Mouse (Mus musculus): ENCODE results near the gene Cenpl.
"Not testable (repeated sequence)": the region's sequence is repeated elsewhere in the genome, so short reads cannot be mapped to it uniquely, and the experiment has no call there.

Gene Cenpl

DNA sequence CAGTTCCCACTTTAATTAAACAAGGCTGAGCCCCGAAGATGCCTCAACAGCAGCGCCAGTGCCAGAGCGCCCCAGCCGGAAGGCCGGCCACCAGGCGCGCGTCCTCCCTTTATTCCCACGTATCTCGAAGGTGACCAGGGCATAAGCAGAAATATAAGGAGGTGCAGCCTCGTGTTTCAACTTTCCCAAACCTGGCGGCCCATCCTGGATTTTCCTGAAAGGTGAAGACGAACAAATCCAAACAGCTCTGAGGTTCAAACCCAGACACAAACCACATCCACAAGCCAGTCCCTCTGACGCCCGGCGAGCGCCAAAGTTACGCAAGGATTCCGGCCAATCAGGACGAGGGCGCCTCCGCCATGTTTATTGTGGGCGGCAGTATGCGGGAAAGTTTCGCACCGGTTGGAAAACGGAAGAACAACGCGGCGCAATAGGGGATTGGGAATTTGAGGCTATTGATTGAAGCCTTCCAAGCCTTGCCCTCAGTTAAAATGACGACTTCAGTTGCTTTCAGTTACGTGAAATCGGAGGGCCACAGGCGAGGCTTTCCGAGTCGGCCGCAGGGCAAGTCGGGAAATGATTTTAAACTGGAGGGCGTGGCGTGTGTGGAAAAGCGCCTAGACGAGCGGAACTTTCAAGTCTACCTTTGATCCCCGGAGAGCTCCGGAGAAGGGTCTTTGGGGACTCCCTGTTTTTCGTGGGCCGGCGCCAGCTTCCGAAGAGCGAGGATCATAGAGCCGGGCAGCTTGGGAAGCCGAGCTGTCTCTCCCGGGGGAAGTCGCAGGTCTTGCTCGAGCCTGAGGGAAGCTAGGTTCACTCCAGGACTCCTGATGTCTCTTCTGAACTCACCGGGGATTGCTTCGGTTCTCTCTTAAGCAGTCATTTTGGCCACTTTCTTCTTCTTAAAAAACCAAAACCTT lies at the start of gene Cenpl, which contains the start of gene Dars2:
Cenpl (plus strand) TSS at position 362 of the 920 bp plus-strand sequence.
Dars2 (minus strand) TSS at position 307 of the 920 bp plus-strand sequence.
- peak; percentile 97 for DNase-seq

- no peak for DNase-seq
Observed at GRCm38 (mm10) chr1:161025410-161026210, 44.9 kb upstream of the Cenpl start.

DNA sequence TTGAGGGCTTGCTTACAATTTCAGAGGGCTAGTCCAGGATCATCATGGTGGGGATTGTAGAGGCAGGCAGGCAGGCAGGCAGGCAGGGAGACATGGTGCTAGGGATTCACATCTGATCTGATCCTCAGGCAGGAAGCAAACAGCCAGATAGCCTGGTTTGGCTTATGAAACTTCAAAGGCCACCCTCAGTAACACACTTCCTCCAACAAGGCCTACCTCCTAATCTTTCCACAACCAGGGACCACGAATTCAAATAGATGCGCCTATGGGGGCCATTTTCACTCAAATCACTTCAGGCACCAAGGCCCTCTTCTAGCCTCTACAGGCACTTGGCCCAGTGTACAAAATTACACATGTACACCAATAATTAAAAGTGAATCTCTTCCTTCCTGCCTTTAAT lies 43.3 kb upstream of the Cenpl start:
- no peak for DNase-seq

GRCm38 (mm10) chr1:161028427-161028826 lies 42.1 kb upstream of the Cenpl start:
- not testable (repeated sequence) for DNase-seq

DNA sequence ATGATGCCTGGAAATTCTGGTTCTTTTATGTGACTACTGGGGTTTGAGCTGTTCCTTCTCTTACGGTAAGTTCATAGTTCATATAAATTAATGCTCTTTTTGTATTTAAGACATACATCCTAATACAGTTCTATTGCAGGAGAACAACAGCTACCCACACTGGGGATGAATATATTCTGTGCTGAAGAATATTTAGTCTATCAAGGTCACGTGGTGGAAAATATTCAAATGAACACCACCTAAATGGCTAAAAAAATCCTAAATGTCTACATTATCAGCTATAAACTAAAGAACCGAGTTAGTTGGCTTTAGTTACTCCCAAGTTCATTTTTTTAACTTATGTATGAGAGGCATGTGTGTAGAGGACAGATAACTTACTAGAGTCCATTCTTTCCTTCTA lies 40.5 kb upstream of the Cenpl start:
- no peak for DNase-seq

GRCm38 (mm10) chr1:161031881-161032280 lies 38.6 kb upstream of the Cenpl start:
- DNase-seq: no peak

- DNase-seq: no peak
Observed at GRCm38 (mm10) chr1:161032345-161032744, 38.2 kb upstream of the Cenpl start.

DNA sequence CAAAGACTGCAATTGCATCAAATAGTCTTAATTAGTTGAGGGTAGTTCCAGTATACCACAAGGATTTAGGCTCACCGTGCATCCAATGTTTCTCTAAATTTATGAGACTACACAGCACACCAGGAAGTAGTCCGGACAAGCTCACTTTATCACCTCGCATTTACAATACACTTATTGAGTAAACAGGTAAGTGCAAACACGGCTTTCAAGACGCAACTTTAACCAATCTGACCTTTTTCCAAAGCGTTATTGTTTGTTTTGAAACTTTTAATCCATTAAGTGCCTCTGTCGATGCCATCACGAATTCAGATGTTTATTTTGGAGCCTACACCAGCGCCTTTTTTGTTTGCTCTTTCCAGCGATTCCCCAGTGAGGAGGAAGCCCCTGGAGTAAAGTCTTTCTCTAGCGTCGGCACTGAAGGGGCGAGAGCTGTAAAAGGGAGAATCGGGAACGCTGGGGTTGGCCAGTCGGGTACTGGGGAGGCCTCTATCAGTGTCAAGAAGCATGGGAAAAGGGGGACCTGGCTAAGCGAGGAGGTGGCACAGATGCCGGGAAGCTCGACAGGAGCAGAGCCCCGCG lies 36.6 kb upstream of the Cenpl start:
- DNase-seq: no peak

DNA sequence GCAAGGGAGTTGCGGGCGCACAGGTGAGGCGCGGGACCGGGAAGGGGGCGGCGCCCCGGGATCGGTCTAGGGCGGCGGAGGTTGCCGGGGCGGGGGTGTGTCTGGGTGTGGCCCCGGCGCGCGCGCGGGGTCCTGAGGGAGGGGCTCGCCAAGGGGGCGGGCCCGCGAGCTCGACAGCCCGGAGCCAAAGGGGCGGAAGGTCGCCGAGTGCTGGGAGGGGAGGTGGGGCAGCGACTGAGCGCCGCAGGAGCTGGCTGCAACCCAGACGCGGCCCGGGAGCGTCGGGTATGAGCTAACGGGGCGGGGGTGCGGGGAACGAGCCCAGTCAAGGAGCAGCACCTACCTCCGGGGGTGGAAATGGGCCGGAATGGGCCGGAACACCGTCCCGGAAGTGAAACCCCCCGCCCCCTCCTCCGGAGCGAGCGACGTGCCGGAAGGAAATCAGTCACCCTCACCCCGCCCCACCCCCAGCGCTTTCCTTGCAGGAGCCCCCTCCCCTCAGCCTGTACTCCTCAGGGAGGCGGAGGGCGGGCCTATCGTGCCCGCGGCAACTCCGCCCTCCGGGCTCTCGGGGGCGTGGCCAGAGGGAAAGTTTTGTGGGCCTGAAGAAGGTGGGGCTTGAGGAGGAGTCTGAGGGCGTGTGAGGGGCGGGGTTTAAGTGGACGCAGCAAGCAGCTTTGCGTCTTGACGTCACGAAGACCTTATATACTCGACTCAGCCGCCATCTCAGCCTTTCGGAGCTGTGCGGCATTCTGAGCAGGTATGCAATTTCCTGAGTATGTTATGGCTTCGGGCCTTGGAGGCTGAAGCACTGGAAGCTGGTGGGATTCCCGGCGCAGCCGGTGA lies 35.9 kb upstream of the Cenpl start, which contains the start of gene Zbtb37:
Zbtb37 (minus strand) TSS at position 415 of the 846 bp plus-strand sequence.
- DNase-seq: peak; percentile 99

DNA sequence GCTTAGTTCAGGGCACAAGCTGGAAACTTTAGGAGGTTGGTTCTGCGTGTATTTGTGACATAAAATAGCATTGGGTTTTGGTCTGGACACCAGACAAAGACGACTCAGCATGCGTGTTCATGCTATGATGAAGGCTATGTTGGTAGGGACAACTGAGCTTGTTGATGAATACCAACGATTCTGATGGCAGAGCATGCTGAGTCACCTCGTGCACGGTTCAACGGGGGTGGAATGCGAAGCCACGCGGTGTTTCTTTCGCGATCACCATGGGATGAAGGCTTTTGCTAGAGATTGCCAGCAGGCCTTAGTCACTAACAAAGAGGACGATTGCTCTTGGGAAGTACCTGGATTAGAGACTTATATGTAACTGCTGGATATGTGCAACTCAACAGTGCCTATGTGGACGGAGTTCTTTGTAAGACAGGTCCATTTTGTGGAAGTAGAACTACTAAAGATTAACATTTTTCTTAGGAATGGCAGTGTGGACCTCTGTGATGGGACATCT lies 35.2 kb upstream of the Cenpl start:
- peak; percentile 33 for DNase-seq

- no peak for DNase-seq
Observed at GRCm38 (mm10) chr1:161035786-161036404, 34.6 kb upstream of the Cenpl start.

DNA sequence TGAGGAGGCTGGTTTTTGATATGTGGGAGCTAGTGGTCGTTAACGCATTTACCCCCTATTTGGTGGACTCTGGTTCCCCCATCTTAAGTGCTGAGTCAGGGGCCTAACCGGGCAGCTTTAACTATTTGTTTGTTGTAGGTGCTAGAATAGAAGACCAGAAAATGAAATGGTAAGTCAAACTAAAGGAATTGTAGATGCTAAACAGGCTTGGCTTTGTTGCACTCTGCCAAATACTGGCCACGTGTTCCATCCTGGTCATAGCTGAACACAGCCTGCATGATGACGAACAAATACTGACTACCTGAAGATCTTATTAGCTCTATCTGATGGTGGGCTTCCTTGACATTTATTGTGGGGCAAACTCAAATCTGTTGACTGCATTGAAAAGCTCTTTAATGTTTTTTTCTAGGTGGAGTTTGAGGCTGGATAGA lies 34.1 kb upstream of the Cenpl start:
- DNase-seq: no peak

DNA sequence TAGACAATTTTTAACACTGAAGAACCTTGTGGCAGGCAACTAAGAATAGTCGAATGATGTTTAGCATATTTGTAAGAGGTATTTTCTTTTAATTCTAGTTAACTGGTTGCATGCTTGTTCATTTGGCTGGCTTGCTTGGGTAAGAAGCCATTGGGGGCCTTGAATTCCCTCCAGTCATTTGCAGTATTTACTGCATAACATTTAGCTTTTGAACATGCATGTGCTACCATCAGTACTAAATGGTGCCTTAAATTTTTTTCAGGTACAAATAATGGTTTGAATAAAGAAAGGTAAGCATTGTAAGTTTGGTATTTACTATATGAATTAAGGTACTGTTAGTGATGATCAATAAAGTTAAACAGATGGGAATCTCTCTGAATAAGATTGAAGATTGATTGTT lies 33.5 kb upstream of the Cenpl start:
- DNase-seq: no peak

DNA sequence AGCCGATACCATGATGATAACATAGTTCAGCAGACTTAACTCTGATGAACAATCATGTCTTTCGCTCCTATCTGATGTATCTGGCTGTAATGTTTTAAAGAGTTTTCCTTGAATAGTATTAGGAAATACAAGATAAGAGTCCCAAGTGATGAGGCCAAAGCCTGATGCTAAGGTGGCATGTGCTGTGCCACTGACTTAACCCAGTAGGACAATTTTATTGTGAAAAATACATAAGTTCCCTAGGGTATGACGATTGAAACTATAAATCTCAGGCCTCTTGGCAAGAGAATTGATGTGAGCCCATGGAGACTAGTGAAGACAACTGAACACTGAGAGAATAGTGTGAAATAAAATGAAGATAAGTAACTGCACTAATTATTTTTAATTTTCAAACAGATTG lies 32.9 kb upstream of the Cenpl start:
- no peak for DNase-seq

DNA sequence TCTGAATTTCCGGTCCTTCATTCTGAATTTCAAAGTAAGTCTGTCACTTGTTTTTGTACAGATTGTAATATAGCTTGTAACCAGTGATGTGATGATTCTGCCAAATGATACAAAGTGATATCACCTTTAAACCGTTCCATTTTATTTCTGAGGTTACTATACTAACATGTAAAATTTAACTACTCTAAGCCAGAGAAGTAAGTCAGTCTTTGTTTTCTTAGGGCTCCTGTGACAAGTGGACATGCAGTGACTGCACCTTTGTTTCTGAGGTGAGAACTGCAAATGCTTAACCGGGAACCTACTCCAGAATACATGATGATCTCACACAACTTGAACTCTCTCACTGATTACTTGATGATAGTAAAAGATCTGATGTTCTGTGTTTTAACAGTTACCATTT lies 32.5 kb upstream of the Cenpl start:
- no peak for DNase-seq

DNA sequence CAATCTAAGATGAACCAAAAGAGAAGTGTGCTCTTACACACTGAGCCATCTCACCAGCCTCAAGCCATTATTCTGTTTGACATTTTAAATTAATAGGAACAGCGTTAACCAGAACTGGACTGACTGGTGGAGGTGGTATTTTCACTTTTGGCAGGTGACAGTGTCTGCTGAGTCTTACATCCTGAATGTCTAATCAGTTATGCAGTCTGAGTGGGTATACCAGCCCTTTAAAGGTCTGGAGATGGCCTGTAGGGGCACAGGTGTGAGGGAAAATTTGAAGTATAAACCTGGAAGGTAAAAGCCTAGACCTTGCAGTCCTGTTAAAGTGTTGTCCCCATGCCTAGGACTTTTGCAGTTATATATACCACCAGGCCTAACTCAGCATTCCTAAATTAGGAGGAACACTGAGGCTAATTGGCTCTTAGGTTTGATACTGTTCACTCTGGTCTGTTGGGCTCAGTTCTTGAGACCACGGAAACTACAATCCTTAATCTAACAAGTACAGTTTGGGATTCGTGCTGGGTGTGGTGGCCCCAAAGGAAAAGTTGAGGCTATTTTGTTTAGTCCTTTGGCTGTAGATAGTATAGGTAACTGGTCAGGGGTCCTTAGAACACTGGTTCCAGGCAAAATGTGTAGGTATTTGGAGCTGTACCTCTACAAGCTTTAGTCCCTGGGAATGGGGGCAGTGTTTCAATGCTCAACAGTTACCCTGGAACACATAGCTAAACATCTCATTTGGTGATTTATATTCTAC lies 31.4 kb upstream of the Cenpl start:
- no peak for DNase-seq

DNA sequence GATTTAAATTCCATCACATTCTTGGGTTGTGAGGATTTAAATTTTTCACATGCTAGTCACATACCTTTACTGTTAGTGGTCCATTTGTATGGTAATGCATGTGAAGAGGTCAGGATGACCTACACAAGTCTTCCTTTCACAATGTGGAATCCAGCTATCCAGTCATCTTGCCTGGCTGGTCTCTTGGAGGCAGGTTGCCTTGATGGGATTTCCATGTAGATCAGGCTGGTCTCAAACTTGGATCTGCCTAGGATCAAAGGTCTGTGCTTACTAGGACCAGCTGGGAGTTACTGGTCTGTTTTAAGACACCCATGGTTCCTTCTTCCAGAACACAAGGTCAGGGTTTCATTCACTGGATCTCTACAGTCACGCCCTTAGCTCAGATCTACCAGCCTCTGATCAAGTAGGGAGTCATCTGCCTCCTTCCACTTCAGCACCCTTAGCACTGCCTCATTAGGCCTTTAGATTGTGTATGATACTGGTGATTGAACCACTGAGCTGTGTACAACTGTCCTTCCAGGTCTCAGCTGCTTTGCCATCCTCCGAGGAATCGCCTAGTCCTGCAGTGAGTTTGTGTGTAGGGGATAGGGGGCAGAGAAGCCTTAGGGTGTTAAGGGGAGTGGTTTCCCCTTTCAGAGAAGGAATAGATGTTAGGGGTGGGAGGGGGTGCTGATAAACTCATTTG lies 30.6 kb upstream of the Cenpl start:
- DNase-seq: no peak

DNA sequence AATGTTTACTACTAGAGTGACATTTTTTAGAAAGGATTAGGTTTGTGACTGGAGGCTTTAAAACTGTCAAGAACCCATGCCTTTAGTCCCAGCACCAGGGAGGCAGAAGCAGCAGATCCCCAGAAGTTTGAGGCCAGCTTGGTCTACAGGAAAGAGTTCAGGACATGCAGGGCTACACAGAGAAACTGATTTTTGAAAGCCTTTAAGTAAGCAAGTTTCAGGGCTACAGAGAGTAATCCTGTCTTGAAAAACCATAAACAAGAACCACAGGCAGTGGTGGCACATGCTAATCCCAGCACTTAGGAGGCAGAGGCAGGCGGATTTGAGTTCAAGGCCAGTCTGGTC lies 30.1 kb upstream of the Cenpl start:
- no peak for DNase-seq

GRCm38 (mm10) chr1:161040855-161041254 lies 29.7 kb upstream of the Cenpl start:
- DNase-seq: no peak

DNA sequence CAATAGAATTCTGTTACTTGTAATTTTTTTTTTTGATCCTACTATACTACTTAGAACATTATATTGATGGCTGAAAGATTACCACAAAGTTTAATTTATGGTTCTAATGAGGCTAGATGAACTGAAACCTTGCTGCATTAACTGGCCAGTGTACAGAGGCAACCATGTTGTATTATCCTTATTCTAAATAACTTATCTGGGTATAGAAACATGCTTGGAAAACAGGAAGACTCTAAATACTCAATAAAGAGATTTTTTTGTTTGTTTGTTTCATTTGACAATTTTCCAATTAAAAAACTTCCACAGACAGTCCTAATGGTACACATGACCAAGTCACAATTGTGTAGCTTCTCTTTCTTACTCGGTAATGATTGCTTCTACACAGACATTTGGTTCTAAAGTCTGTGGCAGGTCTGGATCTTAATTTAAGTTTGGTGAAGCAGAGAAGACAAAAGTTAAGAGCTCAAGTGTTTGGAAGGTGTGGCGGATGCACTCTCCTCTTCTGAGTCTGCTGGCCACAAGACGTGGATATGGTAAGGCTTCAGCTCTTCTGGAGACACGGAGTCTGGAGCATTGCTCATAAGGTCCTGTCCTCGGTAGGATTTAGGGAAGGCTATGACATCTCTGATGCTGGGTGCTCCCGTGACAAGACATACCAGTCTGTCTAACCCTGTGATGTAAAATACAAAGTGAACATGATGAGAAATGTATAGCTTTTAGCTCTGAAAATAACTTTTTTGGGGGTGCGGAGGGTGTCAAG lies 29.1 kb upstream of the Cenpl start:
- DNase-seq: no peak
